Mouse (Mus musculus) gastrocnemius, postnatal 4 days (tissue): ENCODE measurements around the gene Idh3a. TPM values are rescaled to one million over a fixed set of nuclear protein-coding genes. Genes with fewer than 3 reads are reported as not detected.
A peak's percentile ranks its signal among the peaks of the same experiment; 100 is the strongest.
"Not testable (repeated sequence)": the region's sequence is repeated elsewhere in the genome, so short reads cannot be mapped to it uniquely, and the experiment has no call there.

Experiments
- DNase-seq, 2 experiments: peaks; one replicate each; pipeline ENCODE4 v3.0.0; 2021 to 2022; ENCODE audit warnings: low spot score in 2 of 2, mixed read lengths in 2 of 2
- long read RNA-seq, 2 experiments: library from polyadenylated mRNA; stranded (forward); transcript quantifications; one replicate each; pipeline ENCODE4 v2.0.0; 2021
- total RNA-seq, 2 experiments: library from RNA; stranded (reverse); gene quantifications; 2 replicates each; pipeline ENCODE4 v1.2.3; 2021

The Idh3a gene
- total RNA-seq: 100 to 1,000 TPM; 254 to 292 TPM
- long read RNA-seq, experiment 1, transcript Idh3a-205 (11 exons, 2,580 nt): major isoform, 642 of 712 reads
- long read RNA-seq, experiment 1, transcript Idh3a-203 (8 exons, 1,570 nt): minor isoform, 15 of 712 reads
- long read RNA-seq, experiment 1, partial matches to known transcripts: 17 of 712 reads
- long read RNA-seq, experiment 1, other reads (novel, unspliced or antisense): 38 of 712 reads
- long read RNA-seq, experiment 2, transcript Idh3a-205 (11 exons, 2,580 nt): major isoform, 660 of 744 reads
- long read RNA-seq, experiment 2, transcript Idh3a-203 (8 exons, 1,570 nt): minor isoform, 20 of 744 reads
- long read RNA-seq, experiment 2, partial matches to known transcripts: 19 of 744 reads
- long read RNA-seq, experiment 2, other reads (novel, unspliced or antisense): 44 of 744 reads

DNA sequence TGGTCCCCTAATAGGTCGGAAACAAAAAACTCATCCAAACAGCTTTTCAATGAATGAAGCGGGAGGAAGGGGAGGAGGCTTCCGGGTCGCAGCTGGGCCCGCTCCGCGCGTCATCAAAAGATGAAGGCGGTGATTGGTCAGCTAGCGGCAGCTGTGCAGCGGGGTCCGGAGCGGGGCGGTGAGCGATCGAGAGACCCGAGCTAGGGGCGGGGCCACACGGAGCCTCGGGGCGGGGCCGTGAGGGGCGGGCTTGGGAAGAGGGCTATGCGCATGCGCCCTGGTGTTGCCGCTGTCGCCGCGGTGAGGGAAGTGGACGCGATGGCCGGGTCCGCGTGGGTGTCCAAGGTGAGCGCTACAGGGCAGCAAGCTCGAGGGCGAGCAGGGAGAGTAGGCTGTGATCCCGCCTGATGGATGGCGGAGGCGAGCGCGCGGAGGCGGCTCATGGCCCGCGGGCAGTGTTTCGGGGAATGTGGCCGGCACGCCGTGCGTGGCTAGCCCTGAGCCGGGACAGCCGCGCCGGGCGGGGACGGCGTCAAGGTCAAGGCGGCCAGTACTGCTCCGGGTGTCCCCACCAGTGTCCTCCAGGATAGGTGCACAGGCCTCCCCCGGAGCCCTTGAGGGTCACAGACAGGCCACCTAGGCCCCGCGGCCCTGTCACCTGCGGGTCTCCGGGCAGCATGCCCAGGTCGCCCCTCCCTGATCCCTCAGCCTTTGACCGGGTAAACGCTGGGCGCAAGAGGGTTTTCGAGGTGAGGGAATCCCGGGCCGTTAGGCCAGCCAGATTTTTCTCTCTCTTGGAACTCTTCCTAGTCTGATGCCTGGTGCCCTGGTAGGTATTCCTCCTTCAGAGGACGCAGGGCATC, at the start of gene Idh3a:
TSS of gene Idh3a (plus strand) at position 136 of the 863 bp plus-strand sequence.
- DNase-seq: peak; percentile 98 to 99

DNA sequence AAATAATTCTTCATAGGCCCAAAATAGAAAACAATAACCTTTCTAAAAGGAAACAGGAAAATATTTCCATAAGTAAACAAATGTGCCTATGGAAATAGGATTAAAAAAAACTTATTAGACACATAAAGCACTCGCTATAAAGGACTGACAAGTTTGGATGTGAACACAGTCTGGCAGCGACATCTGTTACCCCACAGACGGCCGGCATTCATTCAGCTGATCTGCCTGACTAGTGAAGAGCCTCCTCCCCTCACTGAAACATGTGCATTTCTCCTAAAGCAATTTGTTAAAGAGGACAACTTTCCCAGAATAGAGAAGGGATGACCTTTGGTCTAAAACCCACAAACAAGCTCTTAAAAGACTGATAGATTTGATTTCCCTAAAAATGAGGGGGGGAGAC, 49.1 kb upstream of the Idh3a start:
- no peak for DNase-seq

DNA sequence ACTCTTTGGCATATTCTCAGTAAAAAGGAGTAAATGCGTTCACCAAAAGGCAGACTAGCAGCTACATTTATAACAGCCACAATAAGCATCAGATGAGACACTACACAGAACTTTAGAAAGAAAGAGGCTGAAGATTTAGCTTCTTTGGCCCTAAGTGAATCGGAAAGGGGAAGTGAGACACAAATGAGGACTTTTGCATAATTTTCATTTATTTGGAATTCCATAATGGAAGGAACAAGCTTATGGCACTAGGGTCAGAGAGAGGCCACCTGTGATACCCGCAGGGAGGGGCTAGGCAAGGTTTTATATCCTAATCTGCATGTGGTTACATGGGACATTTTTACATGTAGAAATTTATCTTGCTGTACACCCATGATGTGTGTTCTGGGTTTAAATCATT, 48.7 kb upstream of the Idh3a start:
- no peak for DNase-seq

DNA sequence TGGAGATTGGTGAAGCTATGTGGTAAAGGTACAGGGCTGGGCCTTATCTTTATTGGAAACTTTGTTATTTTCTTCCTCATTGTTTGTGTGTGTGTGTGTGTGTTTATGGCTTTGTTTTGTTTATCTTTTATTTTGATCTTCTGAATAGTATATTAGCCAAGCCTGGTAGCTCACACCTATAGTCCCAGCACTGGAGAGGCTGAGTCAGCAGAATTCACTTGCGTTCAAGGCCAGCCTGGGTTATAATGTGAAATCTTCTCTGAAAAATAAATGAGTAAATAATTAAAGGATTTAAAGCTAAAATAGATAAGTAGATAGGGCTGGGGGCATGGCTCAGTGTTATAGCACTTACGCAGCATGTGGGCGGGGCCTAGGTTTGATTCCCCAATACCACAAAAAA, 47.9 kb upstream of the Idh3a start:
- no peak for DNase-seq

DNA sequence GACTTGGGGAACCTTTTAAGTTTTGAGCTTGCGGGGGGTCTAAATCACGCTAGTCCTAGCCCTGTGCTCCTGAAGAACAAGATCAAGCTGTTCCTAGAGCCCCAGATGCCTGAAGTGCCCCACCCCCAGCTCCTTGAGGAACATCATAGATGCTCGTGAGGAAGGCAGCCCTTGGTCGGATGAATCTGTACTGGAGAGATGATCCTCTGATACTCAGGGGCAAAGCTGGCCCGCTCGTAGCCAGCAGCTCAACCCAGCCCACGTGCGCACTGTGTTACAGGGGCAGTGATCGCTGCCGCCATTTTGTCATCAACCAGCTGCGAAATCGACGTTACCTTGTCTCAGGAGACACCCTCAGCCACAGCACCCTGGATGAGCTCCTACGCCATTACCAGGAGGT, 47.5 kb upstream of the Idh3a start, which contains the start of gene Sh2d7:
TSS of gene Sh2d7 (plus strand) at position 301 of the 400 bp plus-strand sequence.
- DNase-seq: no peak

DNA sequence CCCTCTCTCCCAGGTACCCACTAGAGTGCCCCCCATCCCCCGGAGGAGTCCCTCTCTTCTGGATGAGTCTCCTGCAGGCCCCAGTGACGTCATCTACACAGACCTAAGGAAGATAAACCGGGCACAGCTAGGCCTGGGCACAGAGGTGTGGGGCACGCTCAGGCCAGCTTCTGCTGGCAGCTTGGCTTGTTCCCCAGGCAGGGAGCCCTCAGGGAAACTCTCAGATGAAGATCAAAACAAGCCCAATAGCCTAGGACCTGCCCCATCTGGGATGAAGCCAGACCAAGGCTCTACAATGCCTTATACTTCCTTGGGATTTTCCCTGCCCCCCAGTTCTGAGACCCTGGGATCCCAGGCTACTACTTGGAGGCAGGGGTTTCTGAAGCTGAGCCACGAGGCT, 45.3 kb upstream of the Idh3a start:
- DNase-seq: no peak

DNA sequence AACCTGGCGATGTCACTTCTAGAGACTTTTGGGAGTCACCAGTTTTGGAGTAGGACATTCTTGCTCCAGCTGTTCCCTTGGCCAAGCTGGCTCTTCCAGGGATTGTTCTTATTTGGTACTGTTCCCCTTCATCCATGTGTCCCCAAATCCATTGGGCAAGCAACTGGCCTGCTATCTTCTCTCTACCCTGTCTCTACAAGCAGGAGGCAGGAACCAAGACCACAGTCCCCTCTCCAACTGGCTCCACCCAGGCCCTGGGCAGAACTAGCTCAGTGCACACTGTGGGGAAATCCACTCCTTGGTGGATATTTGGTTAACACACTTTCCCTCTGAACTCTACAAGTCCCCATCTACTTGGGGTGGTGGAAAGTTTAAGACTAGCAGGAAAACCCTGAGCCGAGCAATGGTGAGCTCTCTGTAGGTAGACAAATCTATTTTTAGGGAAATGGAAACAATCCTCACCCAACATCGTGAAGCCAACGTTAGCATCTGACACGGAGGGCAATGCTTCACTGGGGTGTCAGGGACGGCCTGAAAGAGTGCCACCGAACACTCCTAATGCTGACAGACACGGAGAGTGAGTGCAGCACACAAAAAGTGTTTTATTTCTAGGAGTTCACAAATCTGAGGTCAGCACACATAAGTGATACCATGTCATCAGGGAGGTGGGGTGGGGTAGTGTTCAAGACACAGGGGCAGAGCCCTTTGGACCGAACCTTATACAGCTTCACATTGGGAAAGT, 41.8 kb upstream of the Idh3a start:
- no peak for DNase-seq

DNA sequence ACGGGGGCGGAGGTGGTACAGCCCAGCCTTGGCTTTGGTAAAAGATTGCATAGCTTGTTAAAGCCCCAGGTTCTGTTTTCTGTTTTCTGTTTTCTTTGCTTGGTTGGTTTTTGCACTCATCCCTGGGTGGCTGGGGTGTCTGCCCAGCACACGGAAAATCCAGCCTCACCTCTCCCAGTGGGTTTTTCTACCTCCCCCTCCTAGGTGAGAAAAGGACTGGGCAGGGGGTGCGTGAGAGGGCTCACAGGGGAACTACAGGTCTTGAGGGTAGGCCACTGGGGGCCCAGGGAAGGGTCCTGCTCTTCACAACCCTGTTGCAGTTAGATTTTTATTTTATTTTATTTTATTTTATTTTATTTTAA, 41.2 kb upstream of the Idh3a start:
- DNase-seq: no peak

DNA sequence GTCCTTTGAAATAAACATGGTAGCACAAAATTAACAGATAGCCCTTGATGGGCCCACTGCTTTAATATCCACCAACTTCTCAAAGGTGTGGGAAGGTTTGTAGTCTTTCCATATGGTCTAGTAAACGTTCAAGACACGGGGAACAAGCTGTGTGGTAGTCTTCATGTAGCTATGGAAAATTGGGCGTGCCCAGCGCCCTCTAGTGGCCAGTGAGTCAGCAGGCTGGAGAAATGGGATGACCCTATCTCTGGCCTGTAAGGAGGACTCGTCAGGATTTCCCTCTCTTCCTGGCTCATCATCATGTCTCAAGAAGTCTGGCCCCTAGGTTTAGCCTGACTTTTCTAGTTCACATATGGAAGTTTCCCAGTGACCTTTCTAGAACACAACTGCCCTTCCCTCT, 38.6 kb upstream of the Idh3a start:
- peak; percentile 32 to 41 for DNase-seq

DNA sequence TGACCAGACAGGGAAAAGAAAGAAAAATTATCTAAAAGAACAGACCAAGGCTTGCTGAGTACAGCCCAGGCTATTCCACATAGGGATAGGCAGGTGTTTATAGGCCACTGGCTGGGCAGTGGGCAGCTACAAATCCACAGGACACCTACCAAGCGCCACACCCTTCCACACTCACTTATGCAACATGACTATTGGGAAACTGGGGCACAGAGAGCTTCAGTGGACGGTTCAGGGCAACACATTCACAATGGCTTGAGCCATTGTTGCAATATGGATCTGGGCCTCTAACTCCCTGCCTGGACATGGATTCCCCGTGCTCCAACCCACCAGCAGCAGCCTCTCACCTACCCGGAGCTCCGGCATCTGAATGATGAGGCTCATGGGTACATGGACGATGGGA, 36.7 kb upstream of the Idh3a start:
- no peak for DNase-seq

DNA sequence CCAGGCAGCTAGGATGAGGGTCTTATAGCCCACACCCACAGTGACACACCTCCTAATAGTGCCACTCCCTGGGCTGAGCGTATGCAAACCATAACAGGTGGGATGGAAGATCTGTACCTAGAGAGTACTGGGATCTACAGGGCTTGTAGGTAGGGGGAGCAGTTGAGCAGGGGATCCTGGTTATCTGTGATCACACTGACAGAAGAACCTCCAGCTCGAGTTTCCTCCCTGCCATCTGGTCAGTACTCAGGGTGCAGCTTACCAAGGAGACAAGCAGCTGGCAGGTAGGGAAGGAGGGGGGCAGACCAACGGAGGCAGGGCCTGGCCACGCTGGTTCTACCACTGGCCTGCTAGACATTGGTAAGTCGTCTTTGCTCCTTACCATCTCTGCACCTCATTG, 33.7 kb upstream of the Idh3a start:
- DNase-seq: no peak

DNA sequence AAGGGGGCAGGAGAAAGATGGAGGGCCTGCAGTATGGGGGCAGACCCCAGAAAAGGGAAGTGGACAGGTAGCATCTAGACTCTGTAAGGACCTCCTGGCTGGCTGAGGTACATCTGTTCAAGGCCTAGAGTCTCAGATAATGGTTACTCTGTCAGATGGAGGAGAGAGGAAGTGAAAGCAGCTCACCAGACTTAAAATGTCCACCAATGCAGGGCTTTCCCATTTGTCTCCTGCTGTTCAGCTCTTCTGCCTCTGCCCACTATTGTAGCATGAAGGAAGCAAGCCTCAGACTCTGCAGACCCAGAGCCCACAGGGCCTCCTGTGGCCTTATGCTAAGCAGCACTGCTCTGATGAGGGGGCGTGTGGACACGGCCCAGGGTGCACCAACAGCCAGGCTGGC, 31.1 kb upstream of the Idh3a start:
- DNase-seq: no peak

DNA sequence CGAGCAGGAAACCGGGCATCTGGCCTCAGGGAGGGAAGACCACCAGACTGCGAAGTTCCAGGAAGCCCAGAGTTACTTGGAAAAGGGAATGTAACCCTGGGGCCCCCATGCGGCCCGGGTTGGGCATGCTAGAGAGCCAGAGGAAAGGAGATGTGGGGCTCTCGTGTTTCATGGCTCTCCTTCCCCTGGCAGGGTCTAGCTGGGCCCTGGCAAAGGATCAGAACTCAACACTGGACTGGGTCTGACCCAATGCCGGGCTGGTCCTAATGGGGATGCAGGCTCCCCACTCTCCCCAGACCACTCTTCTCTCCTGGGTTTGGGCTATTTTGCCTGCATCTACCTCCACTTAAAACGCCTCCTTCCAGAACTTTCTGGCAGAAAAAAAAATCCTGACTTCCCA, 27.4 kb upstream of the Idh3a start:
- no peak for DNase-seq

DNA sequence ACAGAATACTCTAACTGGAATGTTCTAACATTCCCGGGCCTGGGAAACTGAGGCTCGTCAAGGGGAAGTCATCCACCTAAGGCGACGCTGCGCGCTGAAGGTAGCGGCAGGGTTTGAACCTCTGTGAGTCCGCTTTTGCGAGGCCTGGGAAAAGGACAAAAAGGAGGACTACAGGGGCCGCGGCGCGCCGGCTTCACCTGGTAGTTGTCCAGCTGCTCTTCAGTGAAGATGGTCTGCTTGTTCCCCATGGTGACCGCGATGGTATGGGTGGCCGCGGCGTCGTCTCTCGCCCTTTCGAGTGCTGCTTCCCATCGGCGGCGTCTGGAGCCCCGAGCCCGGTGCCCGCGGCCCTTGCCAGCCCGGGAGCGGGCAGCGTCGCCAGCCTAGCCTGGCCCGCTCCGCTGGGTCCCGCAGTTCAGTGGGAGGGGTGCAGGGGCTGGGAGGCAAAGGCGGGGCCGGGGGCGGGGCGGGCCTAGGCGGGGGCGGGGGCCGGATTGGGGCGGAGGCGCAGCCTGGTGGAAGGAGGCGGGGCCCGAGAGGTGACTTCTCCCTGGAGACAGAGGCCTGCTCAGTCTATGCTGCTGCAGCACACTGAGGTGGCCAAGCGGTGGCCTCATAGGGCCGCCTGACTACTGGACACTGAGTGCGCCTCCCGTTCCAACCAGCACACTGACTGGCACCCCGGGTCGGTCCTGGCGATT, 26.2 kb upstream of the Idh3a start, which contains the start of gene Cib2:
TSS of gene Cib2 (minus strand) at position 448 of the 701 bp plus-strand sequence.
- peak; percentile 40 to 71 for DNase-seq

DNA sequence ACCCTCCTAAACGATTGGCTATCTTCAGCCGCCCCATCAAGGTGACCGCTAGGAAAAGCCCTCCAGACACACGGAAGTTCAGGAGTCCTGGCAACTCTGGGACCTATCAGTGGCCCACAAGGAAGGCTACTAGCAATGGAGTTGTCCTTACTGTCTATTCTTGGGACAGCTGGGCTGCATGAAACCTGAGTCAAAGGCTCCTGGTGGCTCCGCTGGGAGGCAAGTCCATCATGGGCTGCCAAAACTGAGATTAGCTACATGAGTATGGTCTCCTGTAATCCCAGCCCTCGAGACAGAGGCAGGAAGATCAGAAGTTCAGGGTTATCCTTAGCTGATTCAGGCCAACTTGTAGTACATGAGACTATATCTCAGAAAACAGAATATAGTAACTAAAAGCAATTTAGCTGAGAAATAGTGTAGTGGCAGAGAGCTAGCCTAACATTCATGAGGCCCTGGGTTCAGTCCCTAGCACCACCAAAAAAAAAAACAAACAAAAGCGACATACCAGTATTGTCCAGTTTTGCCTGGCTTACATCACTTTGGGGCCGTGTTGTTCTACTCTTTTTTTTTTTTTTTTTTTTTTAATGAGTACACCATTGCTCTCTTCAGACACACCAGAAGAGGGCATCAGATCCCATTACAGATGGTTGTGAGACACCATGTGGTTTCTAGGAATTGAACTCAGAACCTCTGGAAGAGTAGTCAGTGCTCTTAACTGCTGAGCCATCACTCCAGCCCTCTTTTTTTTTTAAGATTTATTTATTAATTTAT, 25.1 kb upstream of the Idh3a start:
- no peak for DNase-seq

DNA sequence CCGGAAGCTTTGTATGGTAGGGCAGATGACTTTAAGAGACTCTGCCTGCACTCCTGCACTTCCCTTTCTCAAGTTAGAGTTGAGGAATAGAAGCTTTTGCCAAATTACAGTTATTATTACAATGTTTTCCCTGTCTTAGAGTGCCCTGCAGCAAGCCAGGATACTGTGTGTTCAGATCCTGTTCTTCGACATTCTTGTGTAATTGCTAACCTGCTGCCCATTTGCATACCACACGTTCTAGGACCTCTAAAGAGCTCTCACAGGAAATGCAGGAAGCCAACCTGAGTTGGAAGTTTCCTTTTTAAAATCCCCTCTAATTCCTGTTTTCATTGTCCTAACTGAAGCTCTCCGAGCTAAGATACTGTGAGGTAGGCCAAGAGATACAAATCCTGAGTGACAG, 19.2 kb upstream of the Idh3a start:
- DNase-seq: no peak

DNA sequence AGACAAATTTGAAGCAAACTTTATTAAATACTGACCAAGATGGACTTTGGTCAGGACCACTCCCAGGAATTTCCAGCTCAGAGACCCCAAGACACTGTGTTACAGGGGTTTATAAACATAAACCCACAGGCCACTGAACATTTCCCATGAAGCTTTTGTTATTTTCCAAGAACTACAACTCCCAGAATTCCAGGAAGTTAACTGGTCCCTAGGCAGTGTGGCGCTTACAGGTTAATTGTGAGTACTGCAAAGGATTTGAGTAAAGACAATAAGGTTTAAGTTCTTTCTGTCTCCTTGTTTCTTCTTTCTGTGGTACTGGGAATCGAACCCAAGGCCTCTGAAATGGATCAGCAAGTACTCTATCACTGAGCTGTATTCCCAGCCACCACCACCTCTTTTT, 17.4 kb upstream of the Idh3a start:
- no peak for DNase-seq

DNA sequence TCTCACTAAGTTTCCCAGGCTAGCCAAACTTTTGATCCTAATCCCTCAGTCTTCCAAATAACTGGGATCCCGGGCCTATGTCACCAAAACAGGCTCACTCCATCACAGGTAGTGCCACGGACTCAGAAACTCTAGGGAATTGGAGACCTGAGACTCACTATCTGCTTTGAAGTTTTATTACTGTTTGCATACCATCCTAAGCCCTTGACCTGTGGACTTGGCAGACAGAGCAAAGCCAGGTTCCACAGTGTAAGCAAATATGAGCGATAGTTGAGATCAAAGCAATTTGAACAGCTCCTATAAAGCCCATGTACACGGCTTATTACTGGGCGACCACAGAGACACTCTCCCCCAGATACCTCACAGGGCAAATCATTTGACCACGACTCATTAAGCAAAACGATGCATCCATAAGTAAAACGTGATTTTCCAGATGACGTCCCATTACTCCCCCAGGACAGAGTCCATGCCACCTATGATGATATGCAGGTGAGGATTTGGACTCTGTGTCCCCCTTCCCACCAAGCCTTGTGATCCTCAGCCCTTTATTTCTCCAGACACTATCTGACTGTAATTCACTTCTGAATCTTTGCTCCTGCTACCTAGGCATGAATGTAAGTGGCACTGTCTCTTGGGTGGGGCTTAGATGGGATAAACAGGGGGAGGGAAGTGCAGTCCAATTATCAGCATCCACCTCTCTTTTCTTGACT, 14.8 kb upstream of the Idh3a start:
- no peak for DNase-seq

DNA sequence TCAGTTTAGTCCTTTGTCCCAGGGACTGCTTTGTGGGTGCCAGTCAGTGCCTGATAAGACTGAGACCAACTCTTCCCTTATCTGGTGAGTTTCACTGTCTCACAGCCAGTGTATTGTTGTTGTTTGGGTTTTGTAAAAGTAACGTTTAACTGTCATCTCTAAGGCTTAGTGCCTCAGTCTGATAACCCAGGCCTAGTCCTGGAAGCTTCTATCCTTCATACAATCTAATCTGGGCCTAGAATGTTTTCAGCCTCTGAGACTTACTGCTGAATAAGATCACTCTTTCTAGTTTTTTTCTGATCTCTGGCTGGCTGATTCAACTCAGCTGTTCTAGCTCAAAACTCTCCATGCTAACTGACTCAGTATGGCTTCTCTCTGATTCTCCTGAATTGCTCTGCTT, 2.4 kb upstream of the Idh3a start:
- no peak for DNase-seq

DNA sequence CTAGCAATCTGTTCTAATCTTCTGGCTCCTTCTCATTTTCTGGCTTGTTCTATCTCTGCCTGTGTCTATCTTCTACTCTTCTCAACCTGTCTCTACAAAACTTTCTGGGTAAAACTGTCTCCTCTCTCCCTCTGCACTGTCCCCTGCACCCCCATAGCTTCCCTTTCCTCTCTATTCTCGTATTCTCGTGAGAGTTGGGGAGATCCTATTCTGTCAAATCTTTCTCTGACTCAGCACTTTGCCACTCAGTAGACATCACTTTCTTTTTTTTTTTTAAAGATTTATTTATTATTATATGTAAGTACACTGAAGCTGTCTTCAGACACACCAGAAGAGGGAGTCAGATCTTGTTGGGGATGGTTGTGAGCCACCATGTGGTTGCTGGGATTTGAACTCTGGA, 2.0 kb upstream of the Idh3a start:
- DNase-seq: not testable (repeated sequence)
